Mouse (Mus musculus) stomach, embryonic 14.5 days (tissue): ENCODE data around the gene Adam1a. TPM values are rescaled to one million over a fixed set of nuclear protein-coding genes. Genes with fewer than 3 reads are reported as not detected.

Experiments
- ATAC-seq: fragments of 200-750 bp; cut with Nextera tagmentation; 2 replicates; pipeline ENCODE4 v1.8.0; 2017; ENCODE audit warnings: low read depth, moderate TSS enrichment; ENCODE audit not compliant: insufficient number of reproducible peaks, insufficient read depth, low FRiP score
- H3K27ac ChIP-seq: fragments of 300-500 bp; sonication (generic); 2 replicates; pipeline ENCODE4 v1.5.1; 2014; ENCODE audit warnings: mild to moderate bottlenecking, low read length, moderate library complexity, mixed read lengths
- H3K27me3 ChIP-seq: fragments of 300-500 bp; sonication (generic); 2 replicates; pipeline ENCODE4 v1.6.1; 2014; ENCODE audit warnings: low read length, control low read depth, mixed read lengths; ENCODE audit not compliant: control insufficient read depth, insufficient read depth
- H3K36me3 ChIP-seq: fragments of 300-500 bp; sonication (generic); 2 replicates; pipeline ENCODE4 v1.6.1; 2014; ENCODE audit warnings: mild to moderate bottlenecking, control low read depth, low read length, moderate library complexity, mixed read lengths; ENCODE audit not compliant: control insufficient read depth, insufficient read depth
- H3K4me1 ChIP-seq: fragments of 300-500 bp; sonication (generic); 2 replicates; pipeline ENCODE4 v1.6.1; 2014; ENCODE audit warnings: low read length, control low read depth, mixed read lengths; ENCODE audit not compliant: control insufficient read depth, insufficient read depth
- H3K4me2 ChIP-seq: fragments of 300-500 bp; sonication (generic); replicated peaks from 2 replicates; pipeline ENCODE4 v1.6.1; 2014; ENCODE audit warnings: low read depth, low read length, control low read depth
- H3K4me3 ChIP-seq: fragments of 300-500 bp; sonication (generic); 2 replicates; pipeline ENCODE4 v1.5.1; 2014; ENCODE audit warnings: low read depth, low read length, control low read depth
- H3K9ac ChIP-seq: fragments of 300-500 bp; sonication (generic); replicated peaks from 2 replicates; pipeline ENCODE4 v1.6.1; 2014; ENCODE audit warnings: low read depth, mild to moderate bottlenecking, control low read depth, low read length, moderate library complexity, mixed read lengths
- H3K9me3 ChIP-seq: fragments of 300-500 bp; sonication (generic); 2 replicates; pipeline ENCODE4 v1.6.1; 2016; ENCODE audit warnings: low read depth, low read length, control low read depth; ENCODE audit not compliant: control insufficient read depth
- WGBS: fragments of 180-500 bp; shearing (Covaris S2); extraction: QIAGEN DNeasy Blood & Tissue Kit; methylation state at CpG from one replicate; pipeline ENCODE4 v1.1.7; 2014; 5-methylcytosine and 5-hydroxymethylcytosine counted together
- polyA plus RNA-seq: library from polyadenylated mRNA; unstranded; fragments of >200 nt; fragmentation: Nextera tagmentation; extraction: Ambion mirVana; gene quantifications from 2 replicates; pipeline ENCODE4 v1.2.1, GENCODE M21; 2014

The Adam1a gene
- polyA plus RNA-seq, 1 experiment from 2014 or later, result 2.2 TPM

GRCm38 (mm10) chr5:121570787-121571186, 25.5 kb upstream of the Adam1a start:
- whole genome bisulfite sequencing, result 75% methylated on average over 1 of the region's 1 CpGs
- Histone ChIP-seq H3K36me3 (peaks cover 20% of the 10 kb centered on the region), H3K9ac (no peak overlapping the region), H3K4me1 (no peaks in the 10 kb centered on the region), H3K4me3 (no peak overlapping the region), H3K27me3 (no peaks in the 10 kb centered on the region), H3K4me2 (no peak overlapping the region), H3K9me3 (no peaks in the 10 kb centered on the region), H3K27ac (no peak overlapping the region)
- no peak for ATAC-seq

- H3K36me3 ChIP-seq, result peaks cover 20% of the 10 kb centered on the region
- no peak for ATAC-seq
- 78% methylated on average over 8 of the region's 9 CpGs for WGBS
These were observed 24.7 kb upstream of the Adam1a start for GRCm38 (mm10) chr5:121569881-121570420.

GRCm38 (mm10) chr5:121566035-121566681, 20.9 kb upstream of the Adam1a start:
- H3K9ac ChIP-seq, result no peak overlapping the region
- 88% methylated on average over 16 of the region's 16 CpGs for WGBS
- no peaks in the 10 kb centered on the region for H3K27me3 ChIP-seq
- no peaks in the 10 kb centered on the region for H3K9me3 ChIP-seq
- peaks cover 6% of the 10 kb centered on the region for H3K36me3 ChIP-seq
- H3K27ac ChIP-seq, result no peak overlapping the region
- ATAC-seq, result no peak
- no peaks in the 10 kb centered on the region for H3K4me1 ChIP-seq
- no peak overlapping the region for H3K4me2 ChIP-seq
- no peak overlapping the region for H3K4me3 ChIP-seq

More at GRCm38 (mm10) chr5:121569881-121570420, 24.7 kb upstream of the Adam1a start:
- Histone ChIP-seq H3K9me3 (no peaks in the 10 kb centered on the region), H3K27me3 (no peaks in the 10 kb centered on the region), H3K27ac (no peak overlapping the region), H3K9ac (no peak overlapping the region), H3K4me3 (no peak overlapping the region), H3K4me1 (no peaks in the 10 kb centered on the region), H3K4me2 (no peak overlapping the region)

GRCm38 (mm10) chr5:121564468-121564895, 19.2 kb upstream of the Adam1a start:
- Histone ChIP-seq H3K4me3 (no peak overlapping the region), H3K9ac (no peak overlapping the region), H3K36me3 (peaks cover 6% of the 10 kb centered on the region; the same call in 1 of the 2 replicates), H3K4me1 (no peaks in the 10 kb centered on the region), H3K27me3 (no peaks in the 10 kb centered on the region), H3K4me2 (peak overlapping the region; percentile 27; the same call in 1 of the 2 replicates), H3K9me3 (no peaks in the 10 kb centered on the region), H3K27ac (no peak overlapping the region)
- WGBS, result 9% methylated on average over 11 of the region's 11 CpGs
- ATAC-seq, result no peak

GRCm38 (mm10) chr5:121562436-121562835, 17.2 kb upstream of the Adam1a start:
- no peak for ATAC-seq
- Histone ChIP-seq H3K9me3 (no peaks in the 10 kb centered on the region), H3K27me3 (no peaks in the 10 kb centered on the region), H3K9ac (no peak overlapping the region), H3K4me2 (no peak overlapping the region), H3K36me3 (no peaks in the 10 kb centered on the region; the same call in 1 of the 2 replicates), H3K27ac (no peak overlapping the region), H3K4me1 (no peaks in the 10 kb centered on the region), H3K4me3 (no peak overlapping the region)
- 82% methylated on average over 3 of the region's 3 CpGs for WGBS

GRCm38 (mm10) chr5:121549196-121549595, 3.9 kb upstream of the Adam1a start:
- Histone ChIP-seq H3K4me2 (no peak overlapping the region), H3K27me3 (no peaks in the 10 kb centered on the region), H3K4me3 (no peak overlapping the region), H3K9me3 (no peaks in the 10 kb centered on the region), H3K27ac (no peak overlapping the region), H3K9ac (no peak overlapping the region), H3K36me3 (no peaks in the 10 kb centered on the region), H3K4me1 (peaks cover 6% of the 10 kb centered on the region)
- 86% methylated on average over 7 of the region's 7 CpGs for WGBS
- ATAC-seq, result no peak

- no peak for ATAC-seq
- no peak overlapping the region for H3K9ac ChIP-seq
- H3K4me1 ChIP-seq, result peaks cover 10% of the 10 kb centered on the region
- H3K27ac ChIP-seq, result no peak overlapping the region
- WGBS, result 93% methylated on average over 3 of the region's 3 CpGs
- H3K36me3 ChIP-seq, result no peaks in the 10 kb centered on the region
- H3K27me3 ChIP-seq, result no peaks in the 10 kb centered on the region
- H3K4me3 ChIP-seq, result no peak overlapping the region
- H3K4me2 ChIP-seq, result no peak overlapping the region
- no peaks in the 10 kb centered on the region for H3K9me3 ChIP-seq
These were observed 1.8 kb upstream of the Adam1a start for GRCm38 (mm10) chr5:121547084-121547483.

GRCm38 (mm10) chr5:121546530-121546895, 1.2 kb upstream of the Adam1a start:
- Histone ChIP-seq H3K27ac (peak overlapping the region; percentile 87; the same call in 1 of the 2 replicates), H3K9me3 (no peaks in the 10 kb centered on the region), H3K4me2 (peak overlapping the region; percentile 52), H3K4me1 (peaks cover 10% of the 10 kb centered on the region), H3K27me3 (no peaks in the 10 kb centered on the region), H3K4me3 (peak overlapping the region; percentile 100), H3K36me3 (no peaks in the 10 kb centered on the region), H3K9ac (peak overlapping the region; percentile 99)
- no peak for ATAC-seq
- 22% methylated on average over 6 of the region's 6 CpGs for WGBS
